Mouse (Mus musculus): ENCODE data around the gene Ribc1.

Ribc1 gene

GRCm38 (mm10) chrX:152016151-152017145 is at the start of gene Ribc1, which contains the start of gene Smc1a:
Ribc1 (minus strand) TSS chrX:152016295.
Smc1a (plus strand) TSS chrX:152016428.
- DNase-seq (ENCODE audit: low read depth, low spot score): peak; percentile 96

- no peak for DNase-seq (ENCODE audit: low read depth, low spot score)
These were observed 49.6 kb upstream of the Ribc1 start for GRCm38 (mm10) chrX:152065674-152066073.

GRCm38 (mm10) chrX:152054094-152054493 is 38.0 kb upstream of the Ribc1 start:
- DNase-seq (ENCODE audit: low read depth, low spot score): no peak

- DNase-seq (ENCODE audit: low read depth, low spot score): no peak
These were observed 36.5 kb upstream of the Ribc1 start for GRCm38 (mm10) chrX:152052546-152052945.

- DNase-seq (ENCODE audit: low read depth, low spot score): no peak
These were observed 31.1 kb upstream of the Ribc1 start for GRCm38 (mm10) chrX:152047230-152047629.

GRCm38 (mm10) chrX:152039865-152040264 is 23.8 kb upstream of the Ribc1 start:
- DNase-seq (ENCODE audit: low read depth, low spot score): no peak

- DNase-seq (ENCODE audit: low read depth, low spot score): no peak
These were observed 3.2 kb upstream of the Ribc1 start for GRCm38 (mm10) chrX:152019294-152019693.

GRCm38 (mm10) chrX:152017186-152017585 is 1.1 kb upstream of the Ribc1 start:
- DNase-seq (ENCODE audit: low read depth, low spot score): no peak

GRCm38 (mm10) chrX:152015752-152016150 is 344 bp downstream of the Ribc1 start:
- DNase-seq (ENCODE audit: low read depth, low spot score): no peak

GRCm38 (mm10) chrX:152007863-152008262 is 8.2 kb downstream of the Ribc1 start:
- no peak for DNase-seq (ENCODE audit: low read depth, low spot score)

GRCm38 (mm10) chrX:152002865-152003264 is 13.2 kb downstream of the Ribc1 start:
- DNase-seq (ENCODE audit: low read depth, low spot score): no peak

GRCm38 (mm10) chrX:152001737-152002710 is 14.1 kb downstream of the Ribc1 start, which contains the start of gene Hsd17b10:
Hsd17b10 (plus strand) TSS chrX:152001845.
- DNase-seq (ENCODE audit: low read depth, low spot score): peak; percentile 92

- no peak for DNase-seq (ENCODE audit: low read depth, low spot score)
These were observed 14.9 kb downstream of the Ribc1 start for GRCm38 (mm10) chrX:152001182-152001684.

- DNase-seq (ENCODE audit: low read depth, low spot score): no peak
These were observed 16.9 kb downstream of the Ribc1 start for GRCm38 (mm10) chrX:151999006-151999710.

Data from ZHBTc4 (cell line).